Mouse (Mus musculus): ENCODE data around the gene Prelp. TPM values are rescaled to one million over a fixed set of nuclear protein-coding genes. Genes with fewer than 3 reads are reported as not detected.
"Not testable (repeated sequence)": the region's sequence is repeated elsewhere in the genome, so short reads cannot be mapped to it uniquely, and the experiment has no call there.

The Prelp gene
- polyA plus RNA-seq, 1 experiment from 2014 or later: 3.3 TPM

DNA sequence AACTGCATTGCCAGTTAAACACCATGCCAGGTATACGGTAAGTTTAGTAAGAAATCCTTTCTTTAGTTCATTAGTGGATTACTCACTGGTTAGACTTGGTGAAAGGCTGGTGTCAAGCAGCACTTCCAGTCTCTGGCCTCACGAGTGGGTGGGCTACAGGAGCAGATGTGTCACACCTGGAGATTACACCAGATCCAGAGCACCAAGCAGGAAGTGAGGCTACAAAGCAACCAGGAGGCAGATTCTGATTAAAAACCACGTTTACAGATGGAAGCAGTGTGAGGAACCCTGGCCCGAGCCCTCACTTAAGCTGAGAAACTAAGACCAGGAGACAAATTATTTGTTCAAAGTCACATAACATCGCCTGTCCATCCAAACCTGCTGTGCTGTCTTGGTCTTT is 43.5 kb upstream of the Prelp start:
- no peaks in the 10 kb centered on the region for H3K36me3 ChIP-seq (ENCODE audit: control insufficient read depth, insufficient read depth)
- no peak overlapping the region for H3K9ac ChIP-seq (ENCODE audit: low read depth, low read length)
- H3K4me2 ChIP-seq (replicated peaks; ENCODE audit: low read depth): no peak overlapping the region
- peaks cover 3% of the 10 kb centered on the region; the same call in 1 of the 2 replicates for H3K27me3 ChIP-seq (replicated peaks; ENCODE audit: control insufficient read depth, insufficient read depth, low read length)
- no peak for TF ChIP-seq CTCF (IDR thresholded peaks at IDR 0.05; ENCODE audit: low read depth)
- H3K4me3 ChIP-seq (ENCODE audit: low read depth, low read length): no peak overlapping the region
- H3K4me1 ChIP-seq (replicated peaks; ENCODE audit: control insufficient read depth, insufficient read depth, low read length): no peaks in the 10 kb centered on the region
- no peak overlapping the region for H3K27ac ChIP-seq (ENCODE audit: low read depth, low read length)
- H3K9me3 ChIP-seq (ENCODE audit: control insufficient read depth): no peaks in the 10 kb centered on the region
- ATAC-seq: no peak
- 61% methylated on average over 5 of the region's 5 CpGs for WGBS

DNA sequence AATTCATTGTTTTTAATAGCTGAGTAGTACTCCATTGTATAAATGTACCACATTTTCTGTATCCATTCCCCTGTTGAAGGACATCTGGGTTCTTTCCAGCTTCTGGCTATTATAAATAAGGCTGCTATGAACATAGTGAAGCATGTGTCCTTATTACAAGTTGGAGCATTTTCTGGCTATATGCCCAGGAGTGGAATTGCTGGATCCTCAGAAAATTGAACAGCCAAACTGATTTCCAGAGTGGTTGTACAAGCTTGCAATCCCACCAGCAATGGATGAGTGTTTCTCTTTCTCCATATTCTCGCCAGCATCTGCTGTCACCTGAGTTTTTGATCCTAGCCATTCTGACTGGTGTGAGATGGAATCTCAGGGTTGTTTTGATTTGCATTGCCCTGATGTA is 42.4 kb upstream of the Prelp start:
- not testable (repeated sequence) for H3K36me3 ChIP-seq (ENCODE audit: control insufficient read depth, insufficient read depth); ATAC-seq; H3K4me1 ChIP-seq (replicated peaks; ENCODE audit: control insufficient read depth, insufficient read depth, low read length); H3K4me2 ChIP-seq (replicated peaks; ENCODE audit: low read depth); H3K27me3 ChIP-seq (replicated peaks; ENCODE audit: control insufficient read depth, insufficient read depth, low read length); H3K9me3 ChIP-seq (ENCODE audit: control insufficient read depth); H3K4me3 ChIP-seq (ENCODE audit: low read depth, low read length); H3K9ac ChIP-seq (ENCODE audit: low read depth, low read length); H3K27ac ChIP-seq (ENCODE audit: low read depth, low read length)
- WGBS: 94% methylated on average over 1 of the region's 1 CpGs

- H3K9ac ChIP-seq (ENCODE audit: low read depth, low read length); H3K27ac ChIP-seq (ENCODE audit: low read depth, low read length); H3K4me3 ChIP-seq (ENCODE audit: low read depth, low read length); H3K36me3 ChIP-seq (ENCODE audit: control insufficient read depth, insufficient read depth); H3K9me3 ChIP-seq (ENCODE audit: control insufficient read depth); H3K4me2 ChIP-seq (replicated peaks; ENCODE audit: low read depth); H3K4me1 ChIP-seq (replicated peaks; ENCODE audit: control insufficient read depth, insufficient read depth, low read length); H3K27me3 ChIP-seq (replicated peaks; ENCODE audit: control insufficient read depth, insufficient read depth, low read length); ATAC-seq: not testable (repeated sequence)
- WGBS: 88% methylated on average over 3 of the region's 3 CpGs
Observed at GRCm38 (mm10) chr1:133963128-133963527, 41.9 kb upstream of the Prelp start.

GRCm38 (mm10) chr1:133961281-133962134 is 40.3 kb upstream of the Prelp start:
- TF ChIP-seq CTCF (IDR thresholded peaks at IDR 0.05; ENCODE audit: low read depth): peak; percentile 81

GRCm38 (mm10) chr1:133959521-133959920 is 38.3 kb upstream of the Prelp start:
- Histone ChIP-seq H3K4me2 (replicated peaks; ENCODE audit: low read depth) (no peak overlapping the region), H3K27me3 (replicated peaks; ENCODE audit: control insufficient read depth, insufficient read depth, low read length) (no peaks in the 10 kb centered on the region; the same call in 1 of the 2 replicates), H3K27ac (ENCODE audit: low read depth, low read length) (no peak overlapping the region), H3K4me3 (ENCODE audit: low read depth, low read length) (no peak overlapping the region), H3K4me1 (replicated peaks; ENCODE audit: control insufficient read depth, insufficient read depth, low read length) (no peaks in the 10 kb centered on the region), H3K36me3 (ENCODE audit: control insufficient read depth, insufficient read depth) (no peaks in the 10 kb centered on the region), H3K9me3 (ENCODE audit: control insufficient read depth) (no peaks in the 10 kb centered on the region), H3K9ac (ENCODE audit: low read depth, low read length) (no peak overlapping the region)
- TF ChIP-seq CTCF (IDR thresholded peaks at IDR 0.05; ENCODE audit: low read depth): no peak
- no peak for ATAC-seq
- WGBS: 68% methylated on average over 5 of the region's 5 CpGs

More at GRCm38 (mm10) chr1:133961281-133962134, 40.3 kb upstream of the Prelp start:
- Histone ChIP-seq H3K9me3 (ENCODE audit: control insufficient read depth) (no peaks in the 10 kb centered on the region), H3K9ac (ENCODE audit: low read depth, low read length) (no peak overlapping the region), H3K4me2 (replicated peaks; ENCODE audit: low read depth) (peak overlapping the region; percentile 32; the same call in 1 of the 2 replicates), H3K27me3 (replicated peaks; ENCODE audit: control insufficient read depth, insufficient read depth, low read length) (no peaks in the 10 kb centered on the region), H3K36me3 (ENCODE audit: control insufficient read depth, insufficient read depth) (no peaks in the 10 kb centered on the region), H3K27ac (ENCODE audit: low read depth, low read length) (no peak overlapping the region), H3K4me3 (ENCODE audit: low read depth, low read length) (no peak overlapping the region), H3K4me1 (replicated peaks; ENCODE audit: control insufficient read depth, insufficient read depth, low read length) (no peaks in the 10 kb centered on the region)
- peak; percentile 66 for ATAC-seq
- 22% methylated on average over 18 of the region's 18 CpGs for WGBS

DNA sequence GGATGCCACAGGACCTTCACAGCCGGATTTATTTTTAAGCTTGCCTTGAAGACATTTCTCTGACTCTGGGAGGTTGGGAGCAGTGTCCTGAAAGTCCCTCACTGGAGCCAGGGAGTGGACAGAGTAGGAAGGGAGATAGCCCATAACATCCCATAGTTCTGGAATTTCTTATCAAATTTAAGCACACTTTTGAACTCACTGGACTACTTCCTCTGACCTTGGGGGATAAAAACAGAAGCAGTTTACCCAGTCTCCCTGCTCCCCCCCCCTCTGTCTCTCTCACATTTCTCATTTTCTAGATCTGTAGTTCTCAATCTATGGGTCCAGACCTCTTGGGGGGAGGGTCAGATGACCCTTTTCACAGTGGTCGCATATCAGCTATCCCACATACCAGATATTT is 32.8 kb upstream of the Prelp start:
- Histone ChIP-seq H3K27me3 (replicated peaks; ENCODE audit: control insufficient read depth, insufficient read depth, low read length) (no peaks in the 10 kb centered on the region; the same call in 1 of the 2 replicates), H3K4me3 (ENCODE audit: low read depth, low read length) (no peak overlapping the region), H3K9me3 (ENCODE audit: control insufficient read depth) (no peaks in the 10 kb centered on the region), H3K4me1 (replicated peaks; ENCODE audit: control insufficient read depth, insufficient read depth, low read length) (no peaks in the 10 kb centered on the region), H3K27ac (ENCODE audit: low read depth, low read length) (no peak overlapping the region), H3K36me3 (ENCODE audit: control insufficient read depth, insufficient read depth) (no peaks in the 10 kb centered on the region), H3K4me2 (replicated peaks; ENCODE audit: low read depth) (no peak overlapping the region), H3K9ac (ENCODE audit: low read depth, low read length) (no peak overlapping the region)
- WGBS: 69% methylated on average over 2 of the region's 2 CpGs
- no peak for TF ChIP-seq CTCF (IDR thresholded peaks at IDR 0.05; ENCODE audit: low read depth)
- no peak for ATAC-seq

All from intestine, postnatal 0 days (tissue).